Mouse (Mus musculus): Measurements from ENCODE around the gene Slirp. TPM values are rescaled to one million over a fixed set of nuclear protein-coding genes. Genes with fewer than 3 reads are reported as not detected.

The Slirp gene
- polyA plus RNA-seq, 1 experiment from 2014 or later: 248 TPM

DNA sequence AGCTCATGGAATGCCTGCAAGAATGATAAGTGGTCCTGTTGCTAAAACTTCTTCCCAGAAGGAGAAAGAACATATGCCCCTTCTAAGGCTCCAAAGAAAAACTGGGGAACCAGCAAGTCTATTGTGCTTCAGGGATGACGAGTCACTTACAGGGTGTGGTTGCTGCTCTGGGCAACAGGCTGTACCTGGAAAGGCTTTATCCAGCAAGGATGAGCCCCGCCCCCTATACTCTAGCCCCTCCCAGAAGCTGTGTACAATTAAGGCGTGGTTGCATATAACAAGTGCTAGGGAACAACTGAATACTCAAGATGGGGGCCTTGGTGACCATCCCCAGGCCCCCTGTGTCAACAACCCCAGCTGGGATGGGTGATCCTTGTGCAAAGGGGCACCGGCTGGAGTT lies 34.6 kb upstream of the Slirp start:
- DNase-seq (ENCODE audit: low spot score): no peak
- Histone ChIP-seq H3K27me3 (ENCODE audit: control insufficient read depth, insufficient read depth, low read length) (no peaks in the 10 kb centered on the region), H3K9ac (no peak overlapping the region), H3K27ac (no peak overlapping the region), H3K4me1 (replicated peaks; ENCODE audit: control insufficient read depth, insufficient read depth, low read length) (no peaks in the 10 kb centered on the region), H3K36me3 (replicated peaks; ENCODE audit: control insufficient read depth, insufficient read depth) (no peaks in the 10 kb centered on the region), H3K4me3 (replicated peaks; ENCODE audit: low read length) (no peak overlapping the region), H3K9me3 (ENCODE audit: control insufficient read depth, low read length) (no peaks in the 10 kb centered on the region), H3K4me2 (replicated peaks) (no peak overlapping the region)
- ATAC-seq (ENCODE audit: low FRiP score): no peak
- WGBS: 75% methylated on average over 4 of the region's 4 CpGs

DNA sequence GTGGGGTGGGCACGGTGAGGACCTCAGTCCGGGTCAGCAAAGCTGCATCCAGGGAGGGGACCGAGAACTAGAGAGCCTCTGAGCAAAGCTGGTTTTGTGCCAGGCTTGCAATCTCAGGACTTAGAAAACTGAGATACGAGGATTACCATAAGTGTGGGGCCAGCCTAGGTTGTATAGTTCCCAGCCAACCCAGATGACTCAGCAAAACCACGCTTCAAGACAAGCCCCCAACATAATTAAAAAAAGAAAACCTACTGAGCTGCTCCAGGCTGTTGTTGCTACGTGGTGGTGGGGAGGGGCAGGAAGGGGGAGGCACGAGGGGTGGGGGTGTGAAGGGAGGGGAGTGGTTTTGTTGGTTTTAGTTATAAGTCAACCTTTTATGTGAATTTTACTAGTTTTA lies 32.7 kb upstream of the Slirp start:
- no peak overlapping the region for H3K27ac ChIP-seq
- WGBS: 67% methylated on average over 7 of the region's 7 CpGs

DNA sequence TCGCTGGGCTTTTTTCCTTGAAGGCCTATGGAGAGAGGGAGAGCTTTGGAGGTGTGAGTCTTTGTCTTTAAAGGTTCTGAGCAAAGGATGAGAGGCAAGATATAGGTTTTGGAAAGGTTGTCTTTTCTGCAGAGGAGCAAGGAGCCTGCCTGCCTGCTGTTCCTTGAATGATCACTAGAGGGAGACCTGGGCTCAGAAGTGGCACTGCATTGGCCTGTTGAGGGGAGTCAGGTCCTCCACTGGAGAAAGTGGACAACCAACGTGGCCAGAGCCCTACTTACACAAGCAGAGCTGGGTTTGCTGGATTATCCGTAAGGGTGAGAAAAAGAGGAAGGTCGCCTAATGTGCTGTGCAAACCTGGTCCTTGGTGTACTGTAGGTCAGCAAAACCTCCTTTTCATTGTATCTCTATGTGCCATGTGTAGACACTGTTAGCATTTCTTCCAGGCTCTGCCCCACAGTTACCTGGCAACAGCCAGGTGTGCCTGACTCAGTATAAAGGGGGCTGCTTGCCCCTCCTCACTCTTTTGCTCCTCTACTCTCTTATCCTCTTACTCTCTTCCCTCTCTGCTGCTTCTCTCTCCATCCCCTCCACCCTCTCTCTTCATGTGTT lies 30.4 kb upstream of the Slirp start:
- WGBS: 14% methylated on average over 4 of the region's 4 CpGs
- no peaks in the 10 kb centered on the region for H3K36me3 ChIP-seq (replicated peaks; ENCODE audit: control insufficient read depth, insufficient read depth)
- no peaks in the 10 kb centered on the region for H3K9me3 ChIP-seq (ENCODE audit: control insufficient read depth, low read length)
- ATAC-seq (ENCODE audit: low FRiP score) (peak; percentile 86; the same call in 1 of the 2 replicates), DNase-seq (ENCODE audit: low spot score) (peak; percentile 79)
- H3K27me3 ChIP-seq (ENCODE audit: control insufficient read depth, insufficient read depth, low read length): no peaks in the 10 kb centered on the region
- no peak overlapping the region for H3K27ac ChIP-seq
- no peak overlapping the region for H3K4me3 ChIP-seq (replicated peaks; ENCODE audit: low read length)
- H3K9ac ChIP-seq: no peak overlapping the region
- no peak overlapping the region for H3K4me2 ChIP-seq (replicated peaks)
- no peaks in the 10 kb centered on the region for H3K4me1 ChIP-seq (replicated peaks; ENCODE audit: control insufficient read depth, insufficient read depth, low read length)

More for the DNA sequence above, 32.7 kb upstream of the Slirp start:
- Histone ChIP-seq H3K4me1 (replicated peaks; ENCODE audit: control insufficient read depth, insufficient read depth, low read length) (no peaks in the 10 kb centered on the region), H3K9ac (no peak overlapping the region), H3K27me3 (ENCODE audit: control insufficient read depth, insufficient read depth, low read length) (no peaks in the 10 kb centered on the region), H3K36me3 (replicated peaks; ENCODE audit: control insufficient read depth, insufficient read depth) (no peaks in the 10 kb centered on the region), H3K9me3 (ENCODE audit: control insufficient read depth, low read length) (no peaks in the 10 kb centered on the region), H3K4me3 (replicated peaks; ENCODE audit: low read length) (no peak overlapping the region), H3K4me2 (replicated peaks) (no peak overlapping the region)
- DNase-seq (ENCODE audit: low spot score) (no peak), ATAC-seq (ENCODE audit: low FRiP score) (no peak)

DNA sequence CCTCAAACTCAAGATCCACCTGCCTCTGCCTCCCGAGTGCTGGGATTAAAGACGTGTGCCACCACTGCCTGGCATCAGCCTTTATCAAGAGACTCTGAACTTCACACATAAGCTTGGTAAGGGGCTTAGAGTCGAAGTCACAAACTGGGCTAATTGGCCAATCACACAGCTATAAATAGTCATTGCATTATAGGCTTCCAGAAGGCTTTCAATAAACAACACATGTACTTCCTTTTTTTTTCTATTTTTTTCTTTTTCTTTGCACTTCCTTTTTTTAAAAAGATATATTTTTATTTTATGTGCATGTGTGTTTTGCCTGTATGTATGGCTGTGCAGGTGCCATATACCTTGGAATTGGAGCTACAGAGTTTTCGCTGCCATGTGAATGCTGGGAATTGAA lies 28.3 kb upstream of the Slirp start:
- no peak overlapping the region for H3K4me2 ChIP-seq (replicated peaks)
- no peaks in the 10 kb centered on the region for H3K27me3 ChIP-seq (ENCODE audit: control insufficient read depth, insufficient read depth, low read length)
- ATAC-seq (ENCODE audit: low FRiP score) (no peak), DNase-seq (ENCODE audit: low spot score) (no peak)
- peaks cover 14% of the 10 kb centered on the region for H3K4me1 ChIP-seq (replicated peaks; ENCODE audit: control insufficient read depth, insufficient read depth, low read length)
- H3K27ac ChIP-seq: no peak overlapping the region
- no peaks in the 10 kb centered on the region for H3K36me3 ChIP-seq (replicated peaks; ENCODE audit: control insufficient read depth, insufficient read depth)
- 88% methylated on average over 4 of the region's 4 CpGs for WGBS
- no peaks in the 10 kb centered on the region for H3K9me3 ChIP-seq (ENCODE audit: control insufficient read depth, low read length)
- H3K4me3 ChIP-seq (replicated peaks; ENCODE audit: low read length): no peak overlapping the region
- H3K9ac ChIP-seq: no peak overlapping the region

DNA sequence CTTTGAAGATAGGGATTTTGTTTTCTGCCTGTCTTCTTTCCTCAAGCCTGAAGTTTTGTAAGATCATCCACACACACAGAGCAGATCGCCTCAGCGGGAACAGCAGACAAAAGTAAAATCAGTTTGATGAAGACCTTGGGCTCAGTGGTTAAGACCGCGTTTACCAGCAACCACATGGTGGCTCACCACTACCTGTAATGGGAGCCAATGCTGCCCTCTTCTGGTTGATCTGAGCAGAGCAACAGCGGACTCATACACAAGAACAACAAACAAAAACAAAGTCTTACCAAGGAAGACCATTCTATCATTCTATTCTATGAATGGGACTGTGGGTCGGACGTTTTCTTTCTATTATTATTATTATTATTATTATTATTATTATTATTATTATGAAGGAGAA lies 27.0 kb upstream of the Slirp start:
- Histone ChIP-seq H3K36me3 (replicated peaks; ENCODE audit: control insufficient read depth, insufficient read depth) (no peaks in the 10 kb centered on the region), H3K27ac (no peak overlapping the region), H3K9me3 (ENCODE audit: control insufficient read depth, low read length) (no peaks in the 10 kb centered on the region), H3K9ac (no peak overlapping the region), H3K27me3 (ENCODE audit: control insufficient read depth, insufficient read depth, low read length) (no peaks in the 10 kb centered on the region), H3K4me3 (replicated peaks; ENCODE audit: low read length) (no peak overlapping the region), H3K4me2 (replicated peaks) (no peak overlapping the region), H3K4me1 (replicated peaks; ENCODE audit: control insufficient read depth, insufficient read depth, low read length) (peaks cover 14% of the 10 kb centered on the region)
- DNase-seq (ENCODE audit: low spot score) (no peak), ATAC-seq (ENCODE audit: low FRiP score) (no peak)
- 38% methylated on average over 7 of the region's 7 CpGs for WGBS

DNA sequence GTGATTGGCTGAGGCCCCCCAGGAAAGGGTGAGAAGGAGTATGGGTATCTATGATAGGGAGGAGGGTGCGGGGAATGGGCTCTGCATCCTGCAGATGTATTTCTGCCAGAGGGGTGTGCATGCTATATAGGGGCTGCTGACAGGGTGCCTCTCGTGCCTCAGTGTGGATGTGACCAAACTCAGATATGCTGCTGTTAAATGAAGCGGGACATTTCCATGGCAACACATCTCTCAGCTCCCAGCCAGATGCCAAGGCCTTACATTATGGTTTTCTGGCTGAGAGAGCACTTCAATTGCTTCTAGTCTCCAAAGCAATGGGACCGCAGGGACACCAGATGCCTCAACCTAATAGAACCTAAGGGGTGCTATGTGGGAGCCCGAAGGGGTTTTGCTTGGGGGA lies 24.8 kb upstream of the Slirp start:
- peak; percentile 82 for DNase-seq (ENCODE audit: low spot score)
- peak; percentile 90 for ATAC-seq (ENCODE audit: low FRiP score)
- Histone ChIP-seq H3K4me1 (replicated peaks; ENCODE audit: control insufficient read depth, insufficient read depth, low read length) (peaks cover 14% of the 10 kb centered on the region), H3K27ac (peak overlapping the region; percentile 80), H3K4me3 (replicated peaks; ENCODE audit: low read length) (no peak overlapping the region), H3K27me3 (ENCODE audit: control insufficient read depth, insufficient read depth, low read length) (no peaks in the 10 kb centered on the region), H3K9ac (no peak overlapping the region), H3K4me2 (replicated peaks) (0 out of 2 replicates have a peak overlapping the region, but pooled peaks have one; percentile 2), H3K36me3 (replicated peaks; ENCODE audit: control insufficient read depth, insufficient read depth) (0 out of 2 replicates have a peak, but pooled peaks cover 4% of the 10 kb centered on the region), H3K9me3 (ENCODE audit: control insufficient read depth, low read length) (no peaks in the 10 kb centered on the region)
- WGBS: 33% methylated on average over 5 of the region's 5 CpGs

DNA sequence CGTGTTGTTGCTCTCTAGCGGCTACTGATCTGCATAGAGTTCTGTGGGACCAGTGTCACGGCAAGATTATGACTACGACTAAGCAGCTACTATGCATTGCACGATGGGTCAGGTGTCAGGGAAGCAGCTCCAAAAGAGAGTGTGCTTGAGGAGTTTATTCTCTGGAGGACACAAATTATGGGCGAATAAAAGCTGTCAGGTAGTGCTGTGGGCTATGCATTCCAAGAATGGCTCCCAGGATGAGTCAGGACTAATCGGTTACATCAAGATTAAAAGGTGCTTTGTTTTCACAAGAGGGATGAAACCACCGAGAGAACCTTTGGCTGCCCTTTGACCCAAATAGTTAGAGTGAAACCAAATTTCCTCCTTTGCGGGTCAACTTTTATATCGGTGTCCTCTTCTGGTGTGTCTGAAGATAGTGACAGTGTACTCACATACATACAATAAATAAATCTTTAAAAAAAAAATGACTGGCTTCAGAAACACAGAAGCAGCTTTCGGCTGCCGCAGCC lies 23.7 kb upstream of the Slirp start:
- WGBS: 70% methylated on average over 12 of the region's 12 CpGs
- peak overlapping the region; percentile 80 for H3K27ac ChIP-seq
- no peaks in the 10 kb centered on the region for H3K9me3 ChIP-seq (ENCODE audit: control insufficient read depth, low read length)
- DNase-seq (ENCODE audit: low spot score) (no peak), ATAC-seq (ENCODE audit: low FRiP score) (no peak)
- H3K36me3 ChIP-seq (replicated peaks; ENCODE audit: control insufficient read depth, insufficient read depth): peaks cover 8% of the 10 kb centered on the region; the same call in 1 of the 2 replicates
- no peak overlapping the region for H3K4me2 ChIP-seq (replicated peaks)
- peaks cover 14% of the 10 kb centered on the region for H3K4me1 ChIP-seq (replicated peaks; ENCODE audit: control insufficient read depth, insufficient read depth, low read length)
- no peak overlapping the region for H3K4me3 ChIP-seq (replicated peaks; ENCODE audit: low read length)
- H3K9ac ChIP-seq: no peak overlapping the region
- no peaks in the 10 kb centered on the region for H3K27me3 ChIP-seq (ENCODE audit: control insufficient read depth, insufficient read depth, low read length)

DNA sequence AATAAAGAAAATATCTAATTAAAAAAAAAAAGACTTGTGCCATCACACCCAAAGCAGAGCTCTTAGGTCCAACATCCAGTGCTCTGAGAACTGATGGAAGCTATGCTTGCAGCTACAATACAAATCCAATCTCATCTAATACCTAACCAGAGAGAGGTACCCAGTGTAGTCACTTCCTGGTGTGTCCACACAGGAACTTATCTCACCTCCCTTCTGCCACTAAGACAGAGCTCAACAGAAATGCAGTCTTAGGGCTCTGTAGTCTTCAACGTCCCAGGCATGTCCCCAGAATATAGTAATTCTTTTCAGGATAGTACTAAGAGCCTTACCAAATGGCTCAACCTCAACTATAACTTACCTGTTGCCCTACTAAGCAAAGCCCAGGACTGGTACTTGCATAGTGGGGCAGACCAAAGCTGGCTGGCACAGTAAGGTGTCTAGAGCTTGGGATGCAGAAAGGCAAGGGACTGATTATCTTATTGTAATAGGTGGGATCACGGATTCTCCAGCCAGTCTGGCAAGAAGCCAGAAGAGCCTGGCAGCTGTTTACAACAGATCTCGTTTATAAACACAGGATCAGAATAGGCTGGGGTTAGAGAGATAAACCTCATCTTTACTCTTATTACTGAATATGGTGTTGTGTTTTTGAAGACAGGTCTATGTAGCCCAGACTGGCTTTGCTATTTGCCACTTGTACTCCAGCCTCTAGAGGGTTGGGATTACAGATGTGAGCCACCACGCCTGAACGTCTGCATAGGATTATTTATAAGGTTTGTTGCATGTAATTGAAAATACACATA lies 21.8 kb upstream of the Slirp start:
- H3K27me3 ChIP-seq (ENCODE audit: control insufficient read depth, insufficient read depth, low read length): no peaks in the 10 kb centered on the region
- DNase-seq (ENCODE audit: low spot score) (no peak), ATAC-seq (ENCODE audit: low FRiP score) (no peak)
- no peak overlapping the region for H3K4me2 ChIP-seq (replicated peaks)
- H3K36me3 ChIP-seq (replicated peaks; ENCODE audit: control insufficient read depth, insufficient read depth): peaks cover 21% of the 10 kb centered on the region
- no peak overlapping the region for H3K9ac ChIP-seq
- 69% methylated on average over 5 of the region's 5 CpGs for WGBS
- H3K9me3 ChIP-seq (ENCODE audit: control insufficient read depth, low read length): no peaks in the 10 kb centered on the region
- peaks cover 14% of the 10 kb centered on the region for H3K4me1 ChIP-seq (replicated peaks; ENCODE audit: control insufficient read depth, insufficient read depth, low read length)
- no peak overlapping the region for H3K27ac ChIP-seq
- H3K4me3 ChIP-seq (replicated peaks; ENCODE audit: low read length): no peak overlapping the region

DNA sequence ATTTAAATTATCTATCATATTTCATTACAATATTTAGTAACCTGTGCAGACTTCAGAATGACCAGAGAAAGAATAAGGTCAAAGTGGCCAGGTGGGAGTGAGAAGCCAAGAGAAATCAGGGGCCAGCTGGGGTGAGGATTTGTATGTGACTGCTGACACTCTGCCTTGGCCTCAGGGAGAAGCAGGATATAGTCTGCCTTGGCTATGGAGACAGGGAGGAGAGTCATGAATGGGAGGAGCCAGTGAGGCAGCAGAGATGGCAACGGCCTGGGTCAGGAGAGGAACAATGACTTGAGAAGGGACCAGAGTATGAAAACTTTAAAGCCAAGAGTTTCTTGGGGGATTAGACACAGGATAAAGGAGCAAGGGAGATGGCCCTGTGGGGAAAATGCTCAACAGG lies 20.0 kb upstream of the Slirp start:
- DNase-seq (ENCODE audit: low spot score): no peak
- Histone ChIP-seq H3K4me3 (replicated peaks; ENCODE audit: low read length) (no peak overlapping the region), H3K36me3 (replicated peaks; ENCODE audit: control insufficient read depth, insufficient read depth) (peaks cover 39% of the 10 kb centered on the region), H3K4me1 (replicated peaks; ENCODE audit: control insufficient read depth, insufficient read depth, low read length) (peaks cover 13% of the 10 kb centered on the region), H3K9me3 (ENCODE audit: control insufficient read depth, low read length) (no peaks in the 10 kb centered on the region), H3K9ac (no peak overlapping the region), H3K27ac (no peak overlapping the region), H3K4me2 (replicated peaks) (no peak overlapping the region), H3K27me3 (ENCODE audit: control insufficient read depth, insufficient read depth, low read length) (no peaks in the 10 kb centered on the region)
- 43% methylated on average over 1 of the region's 1 CpGs for WGBS
- no peak for ATAC-seq (ENCODE audit: low FRiP score)
